Mouse (Mus musculus) hindbrain, embryonic 13.5 days (tissue): Measurements from ENCODE around the gene Adgrl4. TPM values are rescaled to one million over a fixed set of nuclear protein-coding genes. Genes with fewer than 3 reads are reported as not detected.

ENCODE experiments used
- ATAC-seq: fragments of 200-750 bp; cut with Nextera tagmentation; 2 replicates; pipeline ENCODE4 v1.8.0; 2017; ENCODE audit warnings: moderate TSS enrichment; ENCODE audit not compliant: low FRiP score
- H3K27ac ChIP-seq: fragments of 300-500 bp; sonication (generic); 2 replicates; pipeline ENCODE4 v1.5.1; 2015; ENCODE audit warnings: inconsistent platforms, mild to moderate bottlenecking, moderate library complexity
- H3K27me3 ChIP-seq: fragments of 300-500 bp; sonication (generic); 2 replicates; pipeline ENCODE4 v1.6.1; 2015; ENCODE audit warnings: mild to moderate bottlenecking, inconsistent platforms
- H3K36me3 ChIP-seq: fragments of 300-500 bp; sonication (generic); 2 replicates; pipeline ENCODE4 v1.6.1; 2015; ENCODE audit warnings: mild to moderate bottlenecking, inconsistent platforms
- H3K4me1 ChIP-seq: fragments of 300-500 bp; sonication (generic); replicated peaks from 2 replicates; pipeline ENCODE4 v1.6.1; 2015; ENCODE audit warnings: inconsistent platforms
- H3K4me2 ChIP-seq: fragments of 300-500 bp; sonication (generic); 2 replicates; pipeline ENCODE4 v1.6.1; 2015; ENCODE audit warnings: inconsistent platforms, mild to moderate bottlenecking, moderate library complexity
- H3K4me3 ChIP-seq: fragments of 300-500 bp; sonication (generic); 2 replicates; pipeline ENCODE4 v1.5.1; 2015; ENCODE audit warnings: mild to moderate bottlenecking, inconsistent platforms
- H3K9ac ChIP-seq: fragments of 300-500 bp; sonication (generic); 2 replicates; pipeline ENCODE4 v1.6.1; 2015; ENCODE audit warnings: mild to moderate bottlenecking, inconsistent platforms
- H3K9me3 ChIP-seq: fragments of 300-500 bp; sonication (generic); 2 replicates; pipeline ENCODE4 v1.6.1; 2016; ENCODE audit warnings: inconsistent platforms
- WGBS: fragments of 180-500 bp; shearing (Covaris S2); methylation state at CpG from one replicate; pipeline ENCODE4 v1.1.7; 2015; 5-methylcytosine and 5-hydroxymethylcytosine counted together
- polyA plus RNA-seq: library from polyadenylated mRNA; unstranded; fragments of >200 nt; fragmentation: Nextera tagmentation; extraction: Ambion mirVana; gene quantifications from 2 replicates; pipeline ENCODE4 v1.2.1, GENCODE M21; 2015

Gene Adgrl4
- polyA plus RNA-seq, 1 experiment from 2014 or later = 13.9 TPM

DNA sequence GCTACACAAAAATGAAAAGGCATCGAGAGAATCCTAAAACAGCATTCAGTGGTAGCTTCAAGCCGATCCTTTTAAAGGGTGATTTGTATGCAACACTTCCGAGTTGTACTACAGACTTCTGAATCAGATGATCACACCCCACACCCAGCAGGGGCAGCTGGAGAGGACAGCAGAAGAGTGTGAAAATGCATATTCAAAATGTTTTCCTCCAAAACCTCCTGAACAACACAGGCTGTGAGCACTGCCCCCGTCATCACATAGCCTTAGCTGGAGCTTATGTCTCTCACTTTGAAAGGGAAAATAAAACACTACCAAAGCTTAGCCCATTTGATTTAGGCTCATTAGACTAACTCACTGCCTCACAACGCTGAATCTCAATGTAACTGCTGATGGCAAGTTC, 113.3 kb downstream of the Adgrl4 start:
- Histone ChIP-seq H3K4me1 (no peaks in the 10 kb centered on the region), H3K27ac (no peak overlapping the region), H3K4me3 (no peak overlapping the region), H3K9ac (no peak overlapping the region), H3K27me3 (no peaks in the 10 kb centered on the region), H3K9me3 (no peaks in the 10 kb centered on the region), H3K36me3 (no peaks in the 10 kb centered on the region), H3K4me2 (no peak overlapping the region)
- 56% methylated on average over 5 of the region's 5 CpGs for WGBS
- ATAC-seq = no peak

- WGBS = 87% methylated on average over 2 of the region's 2 CpGs
- H3K9me3 ChIP-seq = no peaks in the 10 kb centered on the region
- no peak for ATAC-seq
- no peak overlapping the region for H3K9ac ChIP-seq
- no peak overlapping the region for H3K27ac ChIP-seq
- H3K4me1 ChIP-seq = no peaks in the 10 kb centered on the region
- H3K27me3 ChIP-seq = no peaks in the 10 kb centered on the region
- H3K4me3 ChIP-seq = no peak overlapping the region
- no peaks in the 10 kb centered on the region for H3K36me3 ChIP-seq
- H3K4me2 ChIP-seq = no peak overlapping the region
Observed at GRCm38 (mm10) chr3:151556635-151557034, 118.9 kb downstream of the Adgrl4 start.

DNA sequence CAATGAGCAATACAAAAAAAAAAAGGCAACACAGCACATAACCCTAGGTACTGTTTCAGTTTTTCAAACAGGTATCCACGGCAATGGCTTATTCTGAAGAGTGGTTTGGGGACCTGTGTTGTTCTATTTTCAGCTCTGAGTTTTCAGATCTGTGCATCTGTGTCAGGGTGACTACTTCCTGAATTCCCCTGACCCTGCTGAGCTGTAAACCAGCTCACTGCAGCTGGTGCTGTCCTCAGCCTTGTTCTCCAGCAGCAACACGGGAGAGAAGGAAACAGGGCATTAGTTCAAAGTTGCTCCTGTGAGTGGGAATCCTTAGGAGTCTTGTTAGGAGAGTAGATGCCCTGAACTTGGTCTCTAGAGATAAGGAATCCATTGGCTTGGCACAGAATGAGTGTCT, 119.4 kb downstream of the Adgrl4 start:
- no peak overlapping the region for H3K27ac ChIP-seq
- no peak overlapping the region for H3K4me3 ChIP-seq
- no peak for ATAC-seq
- no peak overlapping the region for H3K9ac ChIP-seq
- no peaks in the 10 kb centered on the region for H3K36me3 ChIP-seq
- H3K9me3 ChIP-seq = no peaks in the 10 kb centered on the region
- WGBS = 74% methylated on average over 2 of the region's 2 CpGs
- no peaks in the 10 kb centered on the region for H3K4me1 ChIP-seq
- H3K4me2 ChIP-seq = no peak overlapping the region
- H3K27me3 ChIP-seq = no peaks in the 10 kb centered on the region

- H3K4me3 ChIP-seq = no peak overlapping the region
- no peaks in the 10 kb centered on the region for H3K27me3 ChIP-seq
- no peak overlapping the region for H3K4me2 ChIP-seq
- H3K9ac ChIP-seq = no peak overlapping the region
- no peaks in the 10 kb centered on the region for H3K9me3 ChIP-seq
- 81% methylated on average over 5 of the region's 5 CpGs for WGBS
- ATAC-seq = no peak
- H3K27ac ChIP-seq = no peak overlapping the region
- no peaks in the 10 kb centered on the region for H3K36me3 ChIP-seq
- no peaks in the 10 kb centered on the region for H3K4me1 ChIP-seq
Observed at GRCm38 (mm10) chr3:151557607-151558006, 119.9 kb downstream of the Adgrl4 start.

- no peaks in the 10 kb centered on the region for H3K36me3 ChIP-seq
- no peak overlapping the region for H3K9ac ChIP-seq
- no peaks in the 10 kb centered on the region for H3K9me3 ChIP-seq
- no peak for ATAC-seq
- 74% methylated on average over 4 of the region's 4 CpGs for WGBS
- H3K4me1 ChIP-seq = no peaks in the 10 kb centered on the region
- H3K4me3 ChIP-seq = no peak overlapping the region
- no peak overlapping the region for H3K4me2 ChIP-seq
- no peak overlapping the region for H3K27ac ChIP-seq
- no peaks in the 10 kb centered on the region for H3K27me3 ChIP-seq
Observed at GRCm38 (mm10) chr3:151558374-151558773, 120.7 kb downstream of the Adgrl4 start.

DNA sequence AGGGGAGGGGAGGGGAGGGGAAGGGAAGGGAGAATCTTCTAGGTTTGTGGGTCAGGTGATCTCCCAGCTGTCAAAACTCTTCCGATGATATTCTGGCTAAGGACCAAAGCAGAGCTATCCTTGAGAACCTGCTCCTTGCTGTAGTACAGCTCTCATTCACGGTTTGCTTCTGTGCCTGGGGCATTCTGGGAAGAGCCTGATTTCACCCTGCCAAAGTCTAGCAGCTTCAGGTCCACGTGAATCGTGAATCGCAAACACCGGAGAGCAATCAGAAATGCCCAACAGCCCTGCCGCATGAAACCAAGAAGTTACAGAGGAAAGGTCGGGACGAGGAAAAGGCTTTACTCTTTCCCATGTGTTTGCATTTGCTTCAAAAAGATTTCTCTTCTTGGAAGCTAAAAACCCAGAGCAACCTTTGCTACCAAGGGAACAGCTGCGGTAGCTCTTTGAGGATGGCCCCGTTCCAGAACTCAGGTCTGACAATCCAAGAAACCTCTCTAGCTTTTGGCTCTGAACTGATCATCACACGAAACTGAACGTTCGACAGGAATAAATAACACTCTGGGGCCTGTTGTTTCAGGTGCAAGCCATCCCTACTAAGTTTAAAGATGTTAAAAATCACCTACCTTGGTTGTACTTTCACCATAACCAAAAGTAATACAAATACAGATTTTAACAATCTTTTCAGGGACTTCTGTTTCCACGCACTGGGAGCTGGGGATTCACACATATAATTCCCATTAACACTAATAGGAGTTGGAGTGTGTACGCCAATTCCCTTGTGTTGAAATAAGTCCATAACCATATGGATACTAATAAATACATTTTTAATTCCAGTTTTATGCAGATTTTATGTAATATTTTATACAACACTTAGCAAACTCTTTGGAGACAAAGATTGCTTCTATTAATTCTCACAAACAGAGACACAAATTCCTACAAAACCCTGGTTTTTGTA, 128.3 kb downstream of the Adgrl4 start:
- H3K27ac ChIP-seq = no peak overlapping the region

DNA sequence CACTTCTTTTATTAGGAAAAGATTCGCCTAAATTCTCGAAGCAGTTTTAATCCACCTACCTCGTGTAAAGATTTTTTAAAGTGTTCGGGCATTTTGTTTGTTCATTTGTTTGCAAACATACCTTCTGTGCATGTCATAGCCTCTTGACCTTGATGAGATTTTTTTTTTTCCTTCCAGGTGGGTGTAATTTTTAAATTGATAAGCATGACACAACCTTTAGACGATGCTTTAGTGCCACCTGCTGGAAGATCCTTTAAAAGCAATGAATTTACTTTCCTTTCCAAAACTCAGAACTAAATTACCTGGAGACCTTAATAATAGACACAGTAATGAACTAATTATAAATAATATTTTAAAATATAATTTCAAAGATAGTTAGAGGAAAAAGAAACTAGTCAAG, 128.9 kb downstream of the Adgrl4 start:
- 64% methylated on average over 5 of the region's 5 CpGs for WGBS
- Histone ChIP-seq H3K9me3 (no peaks in the 10 kb centered on the region), H3K27me3 (0 out of 2 replicates have a peak, but pooled peaks cover 5% of the 10 kb centered on the region), H3K27ac (no peak overlapping the region), H3K9ac (no peak overlapping the region), H3K4me2 (no peak overlapping the region), H3K36me3 (no peaks in the 10 kb centered on the region), H3K4me1 (0 out of 2 replicates have a peak, but pooled peaks cover 5% of the 10 kb centered on the region), H3K4me3 (no peak overlapping the region)
- no peak for ATAC-seq

More for the DNA sequence above, 128.3 kb downstream of the Adgrl4 start:
- H3K4me1 ChIP-seq = 0 out of 2 replicates have a peak, but pooled peaks cover 5% of the 10 kb centered on the region
- no peak overlapping the region for H3K4me2 ChIP-seq
- no peaks in the 10 kb centered on the region for H3K9me3 ChIP-seq
- H3K27me3 ChIP-seq = 0 out of 2 replicates have a peak, but pooled peaks cover 5% of the 10 kb centered on the region
- no peak overlapping the region for H3K4me3 ChIP-seq
- no peak for ATAC-seq
- H3K9ac ChIP-seq = no peak overlapping the region
- H3K36me3 ChIP-seq = no peaks in the 10 kb centered on the region
- 71% methylated on average over 16 of the region's 16 CpGs for WGBS

GRCm38 (mm10) chr3:151567541-151567940, 129.9 kb downstream of the Adgrl4 start:
- no peak overlapping the region for H3K9ac ChIP-seq
- H3K27me3 ChIP-seq = 0 out of 2 replicates have a peak, but pooled peaks cover 5% of the 10 kb centered on the region
- whole genome bisulfite sequencing = 15% methylated on average over 3 of the region's 3 CpGs
- H3K4me3 ChIP-seq = no peak overlapping the region
- 0 out of 2 replicates have a peak, but pooled peaks cover 5% of the 10 kb centered on the region for H3K4me1 ChIP-seq
- no peak for ATAC-seq
- H3K4me2 ChIP-seq = no peak overlapping the region
- no peaks in the 10 kb centered on the region for H3K36me3 ChIP-seq
- H3K9me3 ChIP-seq = no peaks in the 10 kb centered on the region
- H3K27ac ChIP-seq = no peak overlapping the region

DNA sequence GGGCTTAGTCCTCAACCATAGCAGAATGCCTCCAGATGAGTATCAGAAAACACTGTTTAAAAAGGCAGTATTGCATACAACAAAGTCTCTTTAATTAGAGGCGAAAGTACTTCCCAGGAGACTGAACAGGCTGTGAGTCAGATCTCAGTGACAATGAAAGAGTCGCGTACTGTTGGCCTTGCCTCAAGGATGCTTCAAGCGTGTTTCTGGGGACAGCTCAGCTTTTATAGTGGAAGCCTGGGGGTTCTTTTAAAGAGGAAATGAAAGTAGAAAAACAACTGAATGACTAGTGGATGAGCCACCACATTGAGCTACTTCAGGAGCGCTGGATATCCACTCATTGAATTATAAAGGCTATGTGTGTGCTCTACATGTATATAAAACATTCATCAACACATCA, 134.4 kb downstream of the Adgrl4 start:
- Histone ChIP-seq H3K27me3 (0 out of 2 replicates have a peak, but pooled peaks cover 5% of the 10 kb centered on the region), H3K27ac (no peak overlapping the region), H3K4me3 (no peak overlapping the region), H3K4me2 (no peak overlapping the region), H3K9me3 (no peaks in the 10 kb centered on the region), H3K4me1 (no peaks in the 10 kb centered on the region), H3K36me3 (no peaks in the 10 kb centered on the region), H3K9ac (no peak overlapping the region)
- ATAC-seq = no peak
- WGBS = 92% methylated on average over 5 of the region's 5 CpGs

- Histone ChIP-seq H3K9me3 (no peaks in the 10 kb centered on the region), H3K4me1 (no peaks in the 10 kb centered on the region), H3K4me2 (no peak overlapping the region), H3K36me3 (no peaks in the 10 kb centered on the region), H3K4me3 (no peak overlapping the region), H3K27ac (no peak overlapping the region), H3K27me3 (no peaks in the 10 kb centered on the region), H3K9ac (no peak overlapping the region)
- WGBS = 62% methylated on average over 7 of the region's 7 CpGs
- no peak for ATAC-seq
Observed at GRCm38 (mm10) chr3:151575292-151575691, 137.6 kb downstream of the Adgrl4 start.

GRCm38 (mm10) chr3:151576155-151576554, 138.5 kb downstream of the Adgrl4 start:
- H3K9ac ChIP-seq = no peak overlapping the region
- H3K9me3 ChIP-seq = no peaks in the 10 kb centered on the region
- no peak overlapping the region for H3K4me3 ChIP-seq
- no peak overlapping the region for H3K27ac ChIP-seq
- 88% methylated on average over 3 of the region's 3 CpGs for WGBS
- no peak for ATAC-seq
- H3K4me1 ChIP-seq = no peaks in the 10 kb centered on the region
- H3K27me3 ChIP-seq = no peaks in the 10 kb centered on the region
- no peaks in the 10 kb centered on the region for H3K36me3 ChIP-seq
- H3K4me2 ChIP-seq = no peak overlapping the region

DNA sequence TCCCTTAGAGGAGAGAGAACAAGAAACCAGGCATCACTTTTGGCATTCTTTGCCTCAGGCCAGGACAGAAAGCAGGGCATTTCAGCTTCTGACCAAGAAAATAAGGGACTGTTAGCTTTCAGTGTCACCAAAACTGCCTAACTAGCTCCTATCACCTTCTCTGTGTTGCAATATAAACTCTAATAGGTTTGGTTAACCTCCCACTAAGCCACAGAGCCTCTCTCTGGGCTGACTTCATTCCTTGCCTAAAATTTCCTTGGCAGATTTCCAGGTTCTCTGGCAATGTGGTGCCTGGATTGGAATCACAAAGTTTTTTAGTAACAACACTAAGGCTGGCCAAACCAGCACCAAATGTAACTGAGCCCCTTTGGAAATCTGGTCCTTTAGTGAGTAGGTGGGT, 154.2 kb downstream of the Adgrl4 start:
- no peak for ATAC-seq
- no peaks in the 10 kb centered on the region for H3K4me1 ChIP-seq
- H3K36me3 ChIP-seq = no peaks in the 10 kb centered on the region
- no peak overlapping the region for H3K4me2 ChIP-seq
- H3K27me3 ChIP-seq = no peaks in the 10 kb centered on the region
- H3K27ac ChIP-seq = no peak overlapping the region
- H3K9me3 ChIP-seq = no peaks in the 10 kb centered on the region
- H3K4me3 ChIP-seq = no peak overlapping the region
- no peak overlapping the region for H3K9ac ChIP-seq
